17 mouse cellular contexts compared by ENCODE assay signal in genomic region chr2:156976711-156977110, GRCm38 (mm10). TPM values are rescaled to one million over a fixed set of nuclear protein-coding genes. Genes with fewer than 3 reads are reported as not detected.
A peak's percentile ranks its signal among the peaks of the same experiment; 100 is the strongest.
DNase-seq lines count a peak whose midpoint lies in the region; ATAC-seq lines count a peak whose summit lies in the region.
"Had no signal": no experiment of that assay in that cellular context is flagged by ENCODE, and none has a peak within 500 bp of the region (broad histone marks: within the 10 kb centered on the region; RNA-seq: fewer than 3 reads in every experiment).

No protein-coding gene starts in this region.

- ATAC-seq in neural tube, embryonic 11.5 days (ENCODE audit: insufficient read depth, low FRiP score, low TSS enrichment), result peak; percentile 45; the same call in 1 of the 2 replicates
- no peak for ATAC-seq in erythroblast, adult 5-6 weeks (replicated peaks; ENCODE audit: low FRiP score, poor library complexity, severe bottlenecking)
- ATAC-seq: CD4-positive, CD25-positive, alpha-beta regulatory T cell, adult 4 months; midbrain, embryonic 13.5 days had no signal

- H3K27ac ChIP-seq in heart, embryonic 10.5 days, result 0 out of 2 replicates have a peak overlapping the region, but pooled peaks have one; percentile 11
- no peak overlapping the region for H3K27ac ChIP-seq in neural tube, embryonic 11.5 days (ENCODE audit: low read depth, low read length)
- H3K27ac ChIP-seq: heart, embryonic 13.5 days; midbrain, embryonic 13.5 days had no signal

- no peak for DNase-seq in heart, embryonic 10.5 days (ENCODE audit: low spot score)
- no peak for DNase-seq in heart, postnatal 36 days
- peak; percentile 42 for DNase-seq in neural tube, embryonic 11.5 days (ENCODE audit: low spot score)
- no peak for DNase-seq in neural tube, embryonic 10.5 days (ENCODE audit: extremely low spot score, low spot score)
- DNase-seq in mesoderm, embryonic 11.5 days (ENCODE audit: low read depth, low spot score), result peak; percentile 26
- DNase-seq in layer of hippocampus, postnatal 14 days (ENCODE audit: low spot score in 2 of 2), result no peak
- DNase-seq: adrenal gland, postnatal 14 days; cerebellum, postnatal 14 days; gastrocnemius, postnatal 36 days; kidney, adult 18-20 months; lung, adult 18-20 months; lung, postnatal 36 days; thymus, postnatal 4 days had no signal

- no peaks in the 10 kb centered on the region for H3K9me3 ChIP-seq in heart, embryonic 10.5 days
- H3K9me3 ChIP-seq in neural tube, embryonic 11.5 days (ENCODE audit: control insufficient read depth, low read length), result no peaks in the 10 kb centered on the region
- H3K9me3 ChIP-seq: heart, embryonic 13.5 days; midbrain, embryonic 13.5 days had no signal

- intact Hi-C loops in heart, postnatal 36 days (cut with DNase I), result no loop called here

- no peak overlapping the region for H3K4me2 ChIP-seq in neural tube, embryonic 11.5 days (ENCODE audit: low read depth)
- H3K4me2 ChIP-seq: heart, embryonic 13.5 days; midbrain, embryonic 13.5 days had no signal

- no peak overlapping the region for H3K4me3 ChIP-seq in heart, embryonic 10.5 days
- H3K4me3 ChIP-seq in neural tube, embryonic 11.5 days (ENCODE audit: low read depth, low read length), result no peak overlapping the region
- H3K4me3 ChIP-seq: heart, embryonic 13.5 days; midbrain, embryonic 13.5 days had no signal

- no peaks in the 10 kb centered on the region for H3K27me3 ChIP-seq in heart, embryonic 10.5 days (ENCODE audit: insufficient read depth, poor library complexity, severe bottlenecking)
- H3K27me3 ChIP-seq in neural tube, embryonic 11.5 days (ENCODE audit: control insufficient read depth, insufficient read depth, low read length), result no peaks in the 10 kb centered on the region
- H3K27me3 ChIP-seq: heart, embryonic 13.5 days; midbrain, embryonic 13.5 days had no signal

- H3K9ac ChIP-seq in neural tube, embryonic 11.5 days (ENCODE audit: low read length), result no peak overlapping the region
- H3K9ac ChIP-seq: heart, embryonic 13.5 days; midbrain, embryonic 13.5 days had no signal

- H3K4me1 ChIP-seq in heart, embryonic 10.5 days, result peaks cover 29% of the 10 kb centered on the region
- no peaks in the 10 kb centered on the region for H3K4me1 ChIP-seq in neural tube, embryonic 11.5 days (ENCODE audit: control insufficient read depth, insufficient read depth, low read length)

- peaks cover 2% of the 10 kb centered on the region; the same call in 1 of the 2 replicates for H3K36me3 ChIP-seq in heart, embryonic 10.5 days
- no peaks in the 10 kb centered on the region for H3K36me3 ChIP-seq in neural tube, embryonic 11.5 days (ENCODE audit: control insufficient read depth, insufficient read depth, low read length)
- H3K36me3 ChIP-seq: midbrain, embryonic 13.5 days had no signal

RNA-seq across cellular contexts. Expression of gene Ndrg3, which starts 15.1 kb away (rescaled TPM):
- 42.1 and 46.2 TPM in 2 replicates for polyA plus RNA-seq in heart, embryonic 10.5 days (2016; fragmentation: Nextera tagmentation; extraction: Ambion mirVana)
- total RNA-seq in heart, postnatal 36 days (2021), result 10 to 100 TPM; 20.0 to 24.9 TPM
- 54.2 and 58.9 TPM in 2 replicates for polyA plus RNA-seq in neural tube, embryonic 11.5 days (2014; fragmentation: Nextera tagmentation; extraction: Ambion mirVana)
- 15.3 and 15.6 TPM in 2 replicates for total RNA-seq in erythroblast, adult 5-6 weeks (2015; ENCODE audit: low replicate concordance)
- total RNA-seq in erythroblast, adult 5-6 weeks (2017; ENCODE audit: low replicate concordance), result 9.2 and 10.3 TPM in 2 replicates
- 100 to 1,000 TPM; 457 to 474 TPM for total RNA-seq in layer of hippocampus, postnatal 14 days (2021)

RNA-seq across cellular contexts. Expression of gene Dsn1, which starts 30.2 kb away (rescaled TPM):
- polyA plus RNA-seq in heart, embryonic 10.5 days (2016; fragmentation: Nextera tagmentation; extraction: Ambion mirVana), result 43.7 and 44.0 TPM in 2 replicates
- total RNA-seq in heart, postnatal 36 days (2021), result 1 to 10 TPM; 1.6 to 2.2 TPM
- polyA plus RNA-seq in neural tube, embryonic 11.5 days (2014; fragmentation: Nextera tagmentation; extraction: Ambion mirVana), result 41.6 and 48.7 TPM in 2 replicates
- 12.3 and 14.8 TPM in 2 replicates for total RNA-seq in erythroblast, adult 5-6 weeks (2015; ENCODE audit: low replicate concordance)
- 21.2 TPM in 2 replicates for total RNA-seq in erythroblast, adult 5-6 weeks (2017; ENCODE audit: low replicate concordance)
- total RNA-seq in layer of hippocampus, postnatal 14 days (2021), result 1 to 10 TPM; 4.0 to 5.4 TPM

Comparison
In these comparisons a context has a peak if more than half of its experiments do, and no peak if none do; other contexts are left out.
1. DNase-seq: peak in neural tube, embryonic 11.5 days (single experiment) and mesoderm, embryonic 11.5 days (single experiment); none in heart, embryonic 10.5 days (single experiment), heart, postnatal 36 days (0 of 2), neural tube, embryonic 10.5 days (single experiment) and layer of hippocampus, postnatal 14 days (0 of 2).
2. RNA of gene Ndrg3, which starts 15.1 kb away (total RNA-seq): 457 to 474 TPM in layer of hippocampus, postnatal 14 days; 20.0 to 24.9 TPM in heart, postnatal 36 days and 9.2 to 15.6 TPM in erythroblast, adult 5-6 weeks; every median in the first group is over 10 times any median in the second.